Mouse (Mus musculus) limb, embryonic 13.5 days (tissue): Measurements from ENCODE around the gene Myo6. TPM values are rescaled to one million over a fixed set of nuclear protein-coding genes. Genes with fewer than 3 reads are reported as not detected.
A peak's percentile ranks its signal among the peaks of the same experiment; 100 is the strongest.

Source experiments
- ATAC-seq: fragments of 200-750 bp; cut with Nextera tagmentation; 2 replicates; pipeline ENCODE4 v1.8.0; 2017; ENCODE audit warnings: low read depth, moderate number of reproducible peaks, moderate TSS enrichment; ENCODE audit not compliant: low FRiP score
- H3K27ac ChIP-seq: fragments of 300-500 bp; sonication (generic); 2 replicates; pipeline ENCODE4 v1.5.1; 2015; ENCODE audit warnings: inconsistent platforms, mild to moderate bottlenecking, moderate library complexity
- H3K27me3 ChIP-seq: fragments of 300-500 bp; sonication (generic); 2 replicates; pipeline ENCODE4 v1.6.1; 2015; ENCODE audit warnings: mild to moderate bottlenecking, inconsistent platforms
- H3K36me3 ChIP-seq: fragments of 300-500 bp; sonication (generic); 2 replicates; pipeline ENCODE4 v1.6.1; 2015; ENCODE audit warnings: inconsistent platforms, mild to moderate bottlenecking, moderate library complexity
- H3K4me1 ChIP-seq: fragments of 300-500 bp; sonication (generic); 2 replicates; pipeline ENCODE4 v1.6.1; 2015; ENCODE audit warnings: inconsistent platforms
- H3K4me2 ChIP-seq: fragments of 300-500 bp; sonication (generic); replicated peaks from 2 replicates; pipeline ENCODE4 v1.6.1; 2015; ENCODE audit warnings: inconsistent platforms, mild to moderate bottlenecking, moderate library complexity
- H3K4me3 ChIP-seq: fragments of 300-500 bp; sonication (generic); 2 replicates; pipeline ENCODE4 v1.5.1; 2015; ENCODE audit warnings: moderate library complexity, mild to moderate bottlenecking, inconsistent platforms
- H3K9ac ChIP-seq: fragments of 300-500 bp; sonication (generic); 2 replicates; pipeline ENCODE4 v1.6.1; 2015; ENCODE audit warnings: mild to moderate bottlenecking, inconsistent platforms
- H3K9me3 ChIP-seq: fragments of 300-500 bp; sonication (generic); 2 replicates; pipeline ENCODE4 v1.6.1; 2016; ENCODE audit warnings: inconsistent platforms
- WGBS: fragments of 180-500 bp; shearing (Covaris S2); methylation state at CpG from one replicate; pipeline ENCODE4 v1.1.7; 2015; 5-methylcytosine and 5-hydroxymethylcytosine counted together
- polyA plus RNA-seq: library from polyadenylated mRNA; unstranded; fragments of >200 nt; fragmentation: Nextera tagmentation; extraction: Ambion mirVana; gene quantifications from 2 replicates; pipeline ENCODE4 v1.2.1, GENCODE M21; 2015

The Myo6 gene
- polyA plus RNA-seq, 1 experiment from 2014 or later, result 10.9 TPM

GRCm38 (mm10) chr9:80213428-80213827, 48.6 kb downstream of the Myo6 start:
- no peak overlapping the region for H3K4me3 ChIP-seq
- H3K36me3 ChIP-seq, result no peaks in the 10 kb centered on the region
- no peak for ATAC-seq
- no peak overlapping the region for H3K27ac ChIP-seq
- WGBS, result 84% methylated on average over 2 of the region's 2 CpGs
- H3K9me3 ChIP-seq, result no peaks in the 10 kb centered on the region
- no peak overlapping the region for H3K4me2 ChIP-seq
- H3K27me3 ChIP-seq, result no peaks in the 10 kb centered on the region
- no peak overlapping the region for H3K9ac ChIP-seq
- H3K4me1 ChIP-seq, result peaks cover 9% of the 10 kb centered on the region

GRCm38 (mm10) chr9:80215502-80215901, 50.7 kb downstream of the Myo6 start:
- 88% methylated on average over 5 of the region's 5 CpGs for WGBS
- H3K9me3 ChIP-seq, result no peaks in the 10 kb centered on the region
- H3K27ac ChIP-seq, result no peak overlapping the region
- no peaks in the 10 kb centered on the region for H3K27me3 ChIP-seq
- H3K36me3 ChIP-seq, result no peaks in the 10 kb centered on the region
- H3K9ac ChIP-seq, result no peak overlapping the region
- no peak overlapping the region for H3K4me3 ChIP-seq
- ATAC-seq, result no peak
- peaks cover 7% of the 10 kb centered on the region; the same call in 1 of the 2 replicates for H3K4me1 ChIP-seq
- no peak overlapping the region for H3K4me2 ChIP-seq

GRCm38 (mm10) chr9:80216786-80217501, 52.1 kb downstream of the Myo6 start:
- Histone ChIP-seq H3K27me3 (no peaks in the 10 kb centered on the region), H3K9ac (no peak overlapping the region), H3K4me2 (no peak overlapping the region), H3K4me1 (peaks cover 7% of the 10 kb centered on the region; the same call in 1 of the 2 replicates), H3K27ac (no peak overlapping the region), H3K9me3 (no peaks in the 10 kb centered on the region), H3K4me3 (no peak overlapping the region), H3K36me3 (no peaks in the 10 kb centered on the region)
- WGBS, result 73% methylated on average over 16 of the region's 16 CpGs
- no peak for ATAC-seq

GRCm38 (mm10) chr9:80218718-80219117, 53.9 kb downstream of the Myo6 start:
- H3K27me3 ChIP-seq, result no peaks in the 10 kb centered on the region
- no peak overlapping the region for H3K9ac ChIP-seq
- no peaks in the 10 kb centered on the region for H3K9me3 ChIP-seq
- no peak overlapping the region for H3K4me2 ChIP-seq
- no peak for ATAC-seq
- no peak overlapping the region for H3K4me3 ChIP-seq
- 49% methylated on average over 6 of the region's 6 CpGs for WGBS
- peaks cover 7% of the 10 kb centered on the region; the same call in 1 of the 2 replicates for H3K4me1 ChIP-seq
- no peaks in the 10 kb centered on the region for H3K36me3 ChIP-seq
- no peak overlapping the region for H3K27ac ChIP-seq

DNA sequence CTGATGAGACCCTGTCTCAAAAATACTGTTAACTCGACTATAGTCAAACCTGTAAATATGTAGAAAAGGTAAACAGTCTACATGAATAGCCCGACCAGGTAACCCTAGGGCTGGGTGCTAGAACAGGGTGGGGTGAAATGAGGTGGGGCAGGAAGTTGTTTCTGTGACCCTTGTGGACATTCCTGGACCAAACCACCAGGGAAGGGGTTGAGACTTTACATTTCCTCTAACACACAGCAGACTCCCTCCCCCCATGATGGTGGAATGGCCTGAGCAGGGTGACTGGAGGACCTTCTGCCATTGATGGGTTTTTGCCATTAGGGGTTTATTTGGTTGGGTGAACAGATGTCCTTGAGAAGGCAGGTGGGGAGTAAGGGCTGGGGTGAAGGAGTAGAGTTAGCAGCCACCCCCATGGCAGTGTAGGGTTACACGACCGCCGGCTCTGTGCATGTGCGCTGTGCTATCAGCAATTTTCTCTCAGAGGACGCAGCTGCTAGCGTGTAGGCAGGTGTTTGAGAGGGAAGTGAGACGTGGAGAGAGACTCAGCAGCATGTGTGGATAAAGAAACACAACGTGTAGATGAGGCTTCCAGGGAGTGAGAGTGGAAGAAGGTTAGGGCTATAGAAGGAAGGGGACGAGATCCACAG, 59.3 kb downstream of the Myo6 start:
- Histone ChIP-seq H3K27ac (no peak overlapping the region), H3K4me1 (no peaks in the 10 kb centered on the region), H3K27me3 (no peaks in the 10 kb centered on the region), H3K9ac (no peak overlapping the region), H3K9me3 (no peaks in the 10 kb centered on the region), H3K4me3 (no peak overlapping the region), H3K36me3 (no peaks in the 10 kb centered on the region), H3K4me2 (no peak overlapping the region)
- ATAC-seq, result peak; percentile 54; the same call in 1 of the 2 replicates
- 53% methylated on average over 11 of the region's 11 CpGs for WGBS

- no peak overlapping the region for H3K9ac ChIP-seq
- no peaks in the 10 kb centered on the region for H3K27me3 ChIP-seq
- H3K36me3 ChIP-seq, result no peaks in the 10 kb centered on the region
- no peaks in the 10 kb centered on the region for H3K4me1 ChIP-seq
- H3K4me2 ChIP-seq, result no peak overlapping the region
- H3K27ac ChIP-seq, result no peak overlapping the region
- ATAC-seq, result no peak
- 79% methylated on average over 5 of the region's 5 CpGs for WGBS
- no peak overlapping the region for H3K4me3 ChIP-seq
- no peaks in the 10 kb centered on the region for H3K9me3 ChIP-seq
Observed at GRCm38 (mm10) chr9:80226579-80227325, 61.9 kb downstream of the Myo6 start.

GRCm38 (mm10) chr9:80233831-80234455, 69.1 kb downstream of the Myo6 start:
- whole genome bisulfite sequencing, result 82% methylated on average over 4 of the region's 4 CpGs
- Histone ChIP-seq H3K27me3 (no peaks in the 10 kb centered on the region), H3K4me1 (no peaks in the 10 kb centered on the region), H3K27ac (no peak overlapping the region), H3K9ac (no peak overlapping the region), H3K4me3 (no peak overlapping the region), H3K36me3 (no peaks in the 10 kb centered on the region), H3K9me3 (no peaks in the 10 kb centered on the region), H3K4me2 (no peak overlapping the region)
- no peak for ATAC-seq

DNA sequence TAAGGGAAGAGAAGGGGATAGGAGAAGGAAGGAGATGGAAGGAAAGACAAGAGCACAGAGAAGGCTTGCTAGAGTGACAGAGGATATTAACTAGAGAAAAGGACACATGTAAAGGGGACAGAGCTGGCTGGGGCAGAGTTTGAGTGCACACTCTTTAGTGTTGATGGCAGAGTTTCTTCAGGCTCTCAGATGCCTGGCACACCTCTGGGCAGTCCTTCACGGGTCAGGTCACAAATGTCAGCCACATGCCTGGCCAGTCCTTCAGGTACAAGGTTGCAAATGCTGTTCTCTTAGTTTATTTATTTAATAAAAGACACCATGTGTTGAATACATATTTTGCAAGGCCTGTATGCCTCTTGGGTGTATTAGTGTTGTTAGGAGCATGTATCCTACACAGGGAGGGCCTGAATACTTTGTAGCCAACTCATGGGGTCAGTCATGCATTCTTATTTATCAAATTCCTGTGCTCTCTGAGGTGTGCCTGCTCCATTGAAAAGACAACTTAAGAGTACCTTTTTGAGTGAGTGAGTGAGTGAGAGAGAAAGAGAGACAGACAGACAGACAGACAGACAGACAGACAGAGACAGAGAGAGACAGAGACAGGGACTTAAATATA, 72.5 kb downstream of the Myo6 start:
- no peaks in the 10 kb centered on the region for H3K4me1 ChIP-seq
- no peak overlapping the region for H3K4me2 ChIP-seq
- H3K9ac ChIP-seq, result no peak overlapping the region
- WGBS, result 85% methylated on average over 1 of the region's 1 CpGs
- H3K27ac ChIP-seq, result no peak overlapping the region
- no peak for ATAC-seq
- H3K9me3 ChIP-seq, result peaks cover 5% of the 10 kb centered on the region; the same call in 1 of the 2 replicates
- no peaks in the 10 kb centered on the region for H3K27me3 ChIP-seq
- peaks cover 3% of the 10 kb centered on the region; the same call in 1 of the 2 replicates for H3K36me3 ChIP-seq
- H3K4me3 ChIP-seq, result no peak overlapping the region

- peaks cover 5% of the 10 kb centered on the region; the same call in 1 of the 2 replicates for H3K9me3 ChIP-seq
- no peak overlapping the region for H3K4me2 ChIP-seq
- peaks cover 5% of the 10 kb centered on the region for H3K36me3 ChIP-seq
- no peak overlapping the region for H3K4me3 ChIP-seq
- no peak for ATAC-seq
- no peaks in the 10 kb centered on the region for H3K4me1 ChIP-seq
- no peaks in the 10 kb centered on the region for H3K27me3 ChIP-seq
- H3K9ac ChIP-seq, result no peak overlapping the region
- no peak overlapping the region for H3K27ac ChIP-seq
- WGBS, result 48% methylated on average over 6 of the region's 6 CpGs
Observed at GRCm38 (mm10) chr9:80241719-80242118, 76.9 kb downstream of the Myo6 start.

DNA sequence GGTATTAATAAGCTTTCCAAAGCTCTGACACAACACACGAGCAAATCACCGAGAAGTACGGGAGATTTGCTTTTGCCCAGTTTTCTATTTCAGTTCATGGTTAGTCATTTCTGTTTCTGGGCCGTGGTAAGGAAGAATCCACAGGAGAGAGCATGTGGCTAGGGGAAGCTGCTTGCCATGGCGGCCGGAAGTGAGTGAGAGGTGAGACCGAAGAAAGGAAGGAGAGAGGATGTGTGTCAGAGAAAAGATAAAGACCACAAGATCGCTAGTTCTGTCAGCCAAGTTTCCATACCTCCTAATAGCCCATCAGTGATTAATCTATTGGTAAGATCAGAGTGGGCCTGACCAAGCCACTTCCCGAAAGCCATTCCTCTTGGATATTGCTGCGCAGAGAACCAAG, 87.3 kb downstream of the Myo6 start:
- 84% methylated on average over 10 of the region's 10 CpGs for WGBS
- Histone ChIP-seq H3K4me2 (no peak overlapping the region), H3K9ac (no peak overlapping the region), H3K27me3 (no peaks in the 10 kb centered on the region), H3K9me3 (no peaks in the 10 kb centered on the region), H3K36me3 (no peaks in the 10 kb centered on the region), H3K4me3 (no peak overlapping the region), H3K4me1 (no peaks in the 10 kb centered on the region), H3K27ac (no peak overlapping the region)
- no peak for ATAC-seq

DNA sequence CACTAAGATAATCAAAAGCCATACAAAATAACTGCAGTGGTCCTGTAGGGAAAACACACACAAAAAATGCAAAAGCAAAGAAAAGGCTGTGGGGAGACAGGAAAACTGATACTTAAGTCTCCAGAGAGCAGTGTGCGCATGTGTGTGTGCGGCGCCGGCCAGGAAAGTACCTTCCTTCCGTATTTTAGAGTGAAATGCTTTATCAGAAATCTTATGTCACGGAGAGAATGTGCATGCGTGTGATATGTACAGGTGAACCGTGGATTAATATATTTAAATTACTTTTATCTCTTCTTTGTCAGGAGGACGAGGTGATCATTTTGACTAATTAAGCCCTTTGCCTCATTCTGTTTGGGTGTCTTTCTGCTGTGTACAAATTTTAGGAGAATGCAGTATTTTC, 88.4 kb downstream of the Myo6 start:
- ATAC-seq, result no peak
- Histone ChIP-seq H3K9ac (no peak overlapping the region), H3K4me1 (no peaks in the 10 kb centered on the region), H3K4me2 (no peak overlapping the region), H3K4me3 (no peak overlapping the region), H3K36me3 (no peaks in the 10 kb centered on the region), H3K27ac (no peak overlapping the region), H3K27me3 (no peaks in the 10 kb centered on the region), H3K9me3 (no peaks in the 10 kb centered on the region)
- 88% methylated on average over 9 of the region's 9 CpGs for WGBS
